Mouse (Mus musculus) midbrain, embryonic 11.5 days (tissue): ENCODE measurements around the gene 6430548M08Rik. TPM values are rescaled to one million over a fixed set of nuclear protein-coding genes. Genes with fewer than 3 reads are reported as not detected.
A peak's percentile ranks its signal among the peaks of the same experiment; 100 is the strongest.

Experiments used
- ATAC-seq: fragments of 200-750 bp; cut with Nextera tagmentation; 2 replicates; pipeline ENCODE4 v1.8.0; 2017; ENCODE audit warnings: moderate TSS enrichment, moderate library complexity; ENCODE audit not compliant: low FRiP score
- DNase-seq: peaks from one replicate; pipeline ENCODE4 v3.0.0; 2015; ENCODE audit warnings: low spot score; ENCODE audit errors: missing footprints
- H3K27ac ChIP-seq: fragments of 300-500 bp; sonication (generic); 2 replicates; pipeline ENCODE4 v1.5.1; 2014; ENCODE audit warnings: low read depth, low read length
- H3K27me3 ChIP-seq: fragments of 300-500 bp; sonication (generic); 2 replicates; pipeline ENCODE4 v1.6.1; 2014; ENCODE audit warnings: mild to moderate bottlenecking, low read length, moderate library complexity, mixed read lengths; ENCODE audit not compliant: control insufficient read depth, insufficient read depth
- H3K36me3 ChIP-seq: fragments of 300-500 bp; sonication (generic); 2 replicates; pipeline ENCODE4 v1.6.1; 2014; ENCODE audit warnings: mild to moderate bottlenecking, low read length, moderate library complexity, mixed read lengths; ENCODE audit not compliant: control insufficient read depth, insufficient read depth
- H3K4me1 ChIP-seq: fragments of 300-500 bp; sonication (generic); 2 replicates; pipeline ENCODE4 v1.6.1; 2014; ENCODE audit warnings: low read length; ENCODE audit not compliant: control insufficient read depth, insufficient read depth
- H3K4me2 ChIP-seq: fragments of 300-500 bp; sonication (generic); 2 replicates; pipeline ENCODE4 v1.6.1; 2014; ENCODE audit warnings: mild to moderate bottlenecking, moderate library complexity
- H3K4me3 ChIP-seq: fragments of 300-500 bp; sonication (generic); 2 replicates; pipeline ENCODE4 v1.5.1; 2014; ENCODE audit warnings: low read depth, low read length
- H3K9ac ChIP-seq: fragments of 300-500 bp; sonication (generic); 2 replicates; pipeline ENCODE4 v1.6.1; 2014; ENCODE audit warnings: low read length
- H3K9me3 ChIP-seq: fragments of 300-500 bp; sonication (generic); 2 replicates; pipeline ENCODE4 v1.6.1; 2016; ENCODE audit warnings: low read length; ENCODE audit not compliant: control insufficient read depth
- WGBS: fragments of 180-500 bp; shearing (Covaris S2); extraction: QIAGEN DNeasy Blood & Tissue Kit; methylation state at CpG from one replicate; pipeline ENCODE4 v1.1.7; 2014; 5-methylcytosine and 5-hydroxymethylcytosine counted together
- polyA plus RNA-seq: library from polyadenylated mRNA; unstranded; fragments of >200 nt; fragmentation: Nextera tagmentation; extraction: Ambion mirVana; gene quantifications from 2 replicates; pipeline ENCODE4 v1.2.1, GENCODE M21; 2014

Gene 6430548M08Rik
- polyA plus RNA-seq, 1 experiment from 2014 or later: 13.5 TPM

DNA sequence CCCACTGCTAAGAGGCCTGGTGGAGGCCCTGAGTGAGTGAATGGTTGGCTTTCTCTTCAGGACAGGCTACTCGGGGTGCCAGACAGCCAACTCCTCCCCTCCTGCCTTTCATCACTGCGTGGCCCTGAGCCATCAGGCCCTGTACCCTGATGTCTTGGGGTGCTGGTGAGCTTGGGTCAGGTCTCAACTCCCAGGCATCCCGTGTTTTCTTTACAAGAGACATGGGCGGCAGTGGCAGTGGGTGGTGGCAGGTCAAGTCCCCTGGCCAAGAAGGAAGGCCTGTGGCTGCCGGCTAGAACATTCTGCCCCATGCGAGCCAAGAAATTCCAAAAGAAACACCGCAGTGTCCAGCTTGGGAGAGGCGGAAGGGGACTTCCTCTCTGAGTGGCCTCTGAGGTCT is 72.5 kb downstream of the 6430548M08Rik start:
- H3K4me2 ChIP-seq: no peak overlapping the region
- 72% methylated on average over 8 of the region's 8 CpGs for WGBS
- H3K9me3 ChIP-seq: no peaks in the 10 kb centered on the region
- no peak overlapping the region for H3K27ac ChIP-seq
- no peaks in the 10 kb centered on the region for H3K27me3 ChIP-seq
- no peak overlapping the region for H3K4me3 ChIP-seq
- ATAC-seq (no peak), DNase-seq (no peak)
- peaks cover 25% of the 10 kb centered on the region for H3K4me1 ChIP-seq
- no peaks in the 10 kb centered on the region for H3K36me3 ChIP-seq
- no peak overlapping the region for H3K9ac ChIP-seq

DNA sequence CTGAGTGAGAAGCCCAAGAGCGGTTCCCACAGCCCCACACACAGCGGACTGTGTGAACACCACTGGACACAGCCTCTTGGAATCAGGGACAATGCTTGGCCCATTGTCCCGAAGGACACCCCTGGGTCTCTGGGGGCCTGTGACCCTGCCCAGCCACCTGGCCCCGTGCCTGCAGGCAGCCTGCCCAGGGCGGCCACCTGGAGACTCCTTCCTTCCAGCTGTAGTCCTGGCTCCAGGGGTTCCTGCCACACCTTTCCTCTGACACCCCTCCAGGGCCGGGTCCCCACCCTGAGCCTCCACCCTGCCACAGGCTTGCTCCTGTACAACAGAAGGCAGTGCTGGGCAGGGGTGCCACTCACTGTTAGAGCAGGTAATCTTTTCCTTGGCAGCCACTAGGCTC is 74.6 kb downstream of the 6430548M08Rik start:
- no peak overlapping the region for H3K4me2 ChIP-seq
- H3K27me3 ChIP-seq: no peaks in the 10 kb centered on the region
- no peak overlapping the region for H3K27ac ChIP-seq
- H3K9me3 ChIP-seq: no peaks in the 10 kb centered on the region; the same call in 1 of the 2 replicates
- WGBS: 82% methylated on average over 6 of the region's 6 CpGs
- H3K36me3 ChIP-seq: no peaks in the 10 kb centered on the region
- ATAC-seq (no peak), DNase-seq (no peak)
- no peak overlapping the region for H3K4me3 ChIP-seq
- H3K4me1 ChIP-seq: peaks cover 25% of the 10 kb centered on the region
- H3K9ac ChIP-seq: no peak overlapping the region

DNA sequence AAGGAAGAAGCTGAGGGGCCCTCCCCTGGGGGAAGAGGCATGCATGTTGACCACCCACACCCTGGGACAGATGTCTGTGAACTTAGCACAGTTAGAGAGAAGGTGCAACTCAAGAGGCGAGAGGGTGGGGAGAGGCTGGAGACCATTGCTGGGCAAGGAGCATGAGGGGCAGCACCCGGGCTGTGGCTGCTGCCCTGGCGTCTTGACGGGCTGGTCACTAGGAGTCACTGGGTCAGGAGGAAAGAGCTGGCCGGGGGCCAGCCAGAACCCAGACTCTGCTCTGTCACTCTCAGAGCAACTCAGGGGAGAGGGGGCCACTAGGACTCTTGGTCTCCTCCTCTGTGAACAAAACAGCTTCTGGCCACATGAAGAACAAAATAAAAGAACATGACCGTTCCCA is 75.5 kb downstream of the 6430548M08Rik start:
- 84% methylated on average over 6 of the region's 6 CpGs for WGBS
- no peaks in the 10 kb centered on the region; the same call in 1 of the 2 replicates for H3K9me3 ChIP-seq
- ATAC-seq: no peak
- DNase-seq: no peak
- no peaks in the 10 kb centered on the region for H3K36me3 ChIP-seq
- no peak overlapping the region for H3K4me2 ChIP-seq
- H3K27ac ChIP-seq: no peak overlapping the region
- no peaks in the 10 kb centered on the region for H3K27me3 ChIP-seq
- no peak overlapping the region for H3K9ac ChIP-seq
- H3K4me3 ChIP-seq: no peak overlapping the region
- peaks cover 20% of the 10 kb centered on the region for H3K4me1 ChIP-seq

DNA sequence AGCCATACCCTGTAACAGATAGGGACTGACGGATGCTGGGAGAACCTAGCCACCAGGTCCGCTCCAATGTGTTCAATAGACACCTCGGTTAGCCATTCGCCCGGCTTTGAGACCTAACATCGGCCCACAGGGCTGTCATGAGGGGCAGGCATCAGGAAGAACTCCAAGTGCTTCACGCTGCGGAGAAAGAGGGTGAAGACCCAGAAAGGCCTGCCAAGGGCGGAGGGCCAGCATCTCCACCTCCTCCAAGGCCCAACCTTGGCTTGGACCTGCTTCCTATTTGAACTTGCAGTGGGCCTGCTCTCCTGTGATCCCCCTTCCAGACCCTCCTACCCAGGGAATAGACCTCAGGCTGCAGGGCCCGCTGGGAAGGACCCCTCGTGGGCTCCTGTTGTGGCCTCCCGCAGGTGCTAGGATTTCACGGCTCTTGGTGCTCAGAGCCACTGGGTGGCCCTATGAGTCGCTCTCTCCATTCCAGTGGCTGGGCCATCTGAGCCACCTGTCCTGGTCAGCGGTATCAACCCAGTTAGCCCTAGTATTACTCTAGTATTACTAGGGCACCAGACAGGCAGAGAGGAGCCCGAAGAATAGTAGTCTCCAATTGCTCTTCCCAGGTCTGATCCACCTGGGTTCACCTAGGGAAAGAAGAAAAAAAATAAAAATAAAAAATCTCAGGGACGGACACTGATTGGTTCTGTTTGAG is 76.3 kb downstream of the 6430548M08Rik start:
- Histone ChIP-seq H3K36me3 (no peaks in the 10 kb centered on the region), H3K4me3 (no peak overlapping the region), H3K27ac (no peak overlapping the region), H3K4me1 (peaks cover 15% of the 10 kb centered on the region), H3K27me3 (no peaks in the 10 kb centered on the region), H3K9ac (no peak overlapping the region), H3K4me2 (no peak overlapping the region), H3K9me3 (no peaks in the 10 kb centered on the region; the same call in 1 of the 2 replicates)
- WGBS: 82% methylated on average over 17 of the region's 17 CpGs
- ATAC-seq: no peak
- DNase-seq: no peak

DNA sequence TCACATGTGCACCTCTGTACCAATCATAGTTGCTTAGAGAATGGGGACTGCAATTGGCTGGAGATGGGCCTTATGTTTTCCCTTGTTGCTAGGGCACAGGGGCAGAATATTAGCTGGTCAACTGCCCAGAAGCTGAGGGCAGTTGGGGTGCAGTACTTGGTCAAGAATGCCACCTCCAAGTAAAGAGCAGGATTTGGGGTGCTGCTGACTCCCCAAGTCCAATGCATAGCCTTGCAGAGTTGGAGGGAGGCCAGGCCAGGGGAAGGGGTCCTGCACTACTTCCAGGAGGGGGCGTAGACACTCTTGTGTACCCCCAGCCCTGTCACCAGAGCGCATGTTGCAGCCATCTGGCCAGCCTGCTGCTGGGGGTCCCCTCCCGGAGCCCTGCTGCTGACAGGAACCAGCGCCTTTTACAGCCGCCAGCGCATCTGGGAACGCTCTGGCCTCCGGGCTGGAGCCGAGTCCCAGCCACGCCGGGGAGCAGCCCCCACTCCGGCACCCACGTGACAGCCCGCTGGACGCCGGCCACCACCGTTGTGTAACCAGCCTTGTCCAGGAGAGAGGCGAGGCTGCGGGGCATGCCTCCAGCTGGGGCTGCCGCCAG is 77.0 kb downstream of the 6430548M08Rik start:
- Histone ChIP-seq H3K4me1 (peaks cover 9% of the 10 kb centered on the region), H3K4me3 (no peak overlapping the region), H3K36me3 (no peaks in the 10 kb centered on the region), H3K27me3 (no peaks in the 10 kb centered on the region), H3K9ac (peak overlapping the region; percentile 14; the same call in 1 of the 2 replicates), H3K4me2 (peak overlapping the region; percentile 14; the same call in 1 of the 2 replicates), H3K27ac (peak overlapping the region; percentile 5; the same call in 1 of the 2 replicates), H3K9me3 (no peaks in the 10 kb centered on the region; the same call in 1 of the 2 replicates)
- DNase-seq (no peak), ATAC-seq (peak; percentile 74)
- 49% methylated on average over 20 of the region's 20 CpGs for WGBS

DNA sequence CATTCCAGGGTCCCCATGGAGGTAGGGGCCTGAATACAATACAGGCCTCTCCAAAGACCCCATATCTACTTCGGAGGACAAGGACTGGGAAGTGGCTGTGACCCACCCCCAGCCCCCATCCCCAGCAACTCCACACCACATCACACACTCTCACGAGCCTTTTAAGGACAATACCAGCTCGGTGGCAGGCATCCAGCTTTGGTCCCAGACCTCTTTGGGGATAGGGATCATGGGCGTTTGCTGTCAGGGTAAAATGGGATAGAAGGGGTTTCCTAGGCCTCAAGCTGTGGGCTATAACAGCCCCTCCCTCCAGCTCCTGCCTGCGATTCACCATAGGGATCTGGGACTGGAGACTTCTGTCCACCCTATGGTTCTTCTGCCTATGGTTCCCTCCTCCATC is 77.7 kb downstream of the 6430548M08Rik start:
- no peak for DNase-seq
- no peak for ATAC-seq
- WGBS: 79% methylated on average over 5 of the region's 5 CpGs
- no peak overlapping the region for H3K4me3 ChIP-seq
- no peak overlapping the region; the same call in 1 of the 2 replicates for H3K9ac ChIP-seq
- H3K27ac ChIP-seq: no peak overlapping the region
- H3K9me3 ChIP-seq: no peaks in the 10 kb centered on the region; the same call in 1 of the 2 replicates
- H3K4me1 ChIP-seq: peaks cover 3% of the 10 kb centered on the region
- no peaks in the 10 kb centered on the region for H3K36me3 ChIP-seq
- no peak overlapping the region for H3K4me2 ChIP-seq
- no peaks in the 10 kb centered on the region for H3K27me3 ChIP-seq

DNA sequence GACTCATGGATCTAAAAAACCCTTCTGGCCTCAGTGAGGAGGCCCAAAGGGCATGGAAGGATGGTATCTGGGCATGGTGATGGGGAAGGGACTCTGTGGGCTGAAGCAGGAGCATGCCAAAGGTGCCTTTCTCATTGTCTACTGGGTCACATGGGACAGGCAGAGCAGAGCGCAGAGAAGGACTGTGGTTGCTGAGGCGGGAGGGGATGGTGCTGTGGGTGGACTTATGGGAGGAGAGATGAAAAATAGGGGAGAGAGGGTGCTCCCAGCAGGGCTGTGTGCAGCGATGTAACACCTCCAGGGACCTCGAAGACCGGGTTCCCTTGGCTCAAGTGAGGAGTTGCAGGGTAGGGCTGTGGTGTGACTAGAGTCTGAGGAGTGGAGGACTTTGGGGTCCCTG is 78.2 kb downstream of the 6430548M08Rik start:
- no peak for ATAC-seq
- no peaks in the 10 kb centered on the region for H3K27me3 ChIP-seq
- 94% methylated on average over 5 of the region's 5 CpGs for WGBS

DNA sequence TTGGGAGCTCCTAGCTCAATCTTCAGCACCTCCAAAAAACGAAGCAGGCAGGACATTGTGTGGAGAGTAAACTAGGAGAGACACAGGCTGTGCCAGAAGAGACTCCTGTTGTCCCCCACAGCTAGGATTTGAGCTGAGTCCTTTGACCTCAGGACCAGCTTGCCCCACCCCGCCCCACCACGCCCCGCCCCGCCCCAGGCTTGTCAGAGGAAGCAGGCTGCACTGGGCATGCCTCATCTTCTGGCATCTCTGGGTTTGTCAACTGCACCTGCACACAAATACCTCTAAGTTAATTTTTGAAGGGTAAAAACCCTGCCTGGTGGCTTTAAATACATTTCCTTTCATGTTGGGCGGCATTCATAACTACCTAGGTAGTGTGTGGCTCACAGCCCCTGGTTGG is 87.4 kb downstream of the 6430548M08Rik start:
- Histone ChIP-seq H3K4me1 (no peaks in the 10 kb centered on the region; the same call in 1 of the 2 replicates), H3K27me3 (no peaks in the 10 kb centered on the region), H3K36me3 (no peaks in the 10 kb centered on the region), H3K9me3 (no peaks in the 10 kb centered on the region; the same call in 1 of the 2 replicates), H3K9ac (no peak overlapping the region), H3K27ac (no peak overlapping the region), H3K4me2 (no peak overlapping the region), H3K4me3 (no peak overlapping the region)
- DNase-seq (no peak), ATAC-seq (no peak)
- 85% methylated on average over 6 of the region's 6 CpGs for WGBS

More for the DNA sequence above, 78.2 kb downstream of the 6430548M08Rik start:
- Histone ChIP-seq H3K9ac (no peak overlapping the region), H3K9me3 (no peaks in the 10 kb centered on the region; the same call in 1 of the 2 replicates), H3K27ac (no peak overlapping the region), H3K4me3 (no peak overlapping the region), H3K36me3 (no peaks in the 10 kb centered on the region), H3K4me1 (peaks cover 3% of the 10 kb centered on the region; the same call in 1 of the 2 replicates), H3K4me2 (no peak overlapping the region)
- DNase-seq: no peak

DNA sequence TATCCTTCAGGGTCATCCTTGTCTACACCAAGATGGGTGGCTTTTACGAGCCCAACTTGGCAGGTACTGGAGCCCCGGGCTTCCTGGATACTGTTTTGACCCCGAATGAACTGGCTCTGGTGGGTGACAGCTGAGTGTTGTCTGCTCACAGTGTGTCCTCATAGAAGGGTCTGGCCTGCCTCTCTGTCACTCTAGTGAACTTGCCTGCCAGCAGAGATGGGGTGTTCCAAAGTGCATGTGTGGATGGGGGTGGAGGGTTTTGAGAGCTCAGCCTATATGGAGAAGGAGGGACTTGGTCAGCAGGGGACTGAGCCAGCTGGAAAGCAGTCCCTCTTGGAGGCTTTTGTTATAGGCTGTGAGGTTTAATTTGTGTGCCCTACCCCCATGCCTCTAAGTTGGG is 88.6 kb downstream of the 6430548M08Rik start:
- H3K27me3 ChIP-seq: no peaks in the 10 kb centered on the region
- H3K4me2 ChIP-seq: no peak overlapping the region
- no peaks in the 10 kb centered on the region; the same call in 1 of the 2 replicates for H3K9me3 ChIP-seq
- ATAC-seq: no peak
- H3K4me3 ChIP-seq: no peak overlapping the region
- no peak for DNase-seq
- WGBS: 81% methylated on average over 3 of the region's 3 CpGs
- H3K27ac ChIP-seq: no peak overlapping the region
- no peak overlapping the region for H3K9ac ChIP-seq
- H3K4me1 ChIP-seq: no peaks in the 10 kb centered on the region; the same call in 1 of the 2 replicates
- H3K36me3 ChIP-seq: no peaks in the 10 kb centered on the region
